Mouse (Mus musculus) MEL (cell line): ENCODE data around the gene Fap. TPM values are rescaled to one million over a fixed set of nuclear protein-coding genes. Genes with fewer than 3 reads are reported as not detected.
A peak's percentile ranks its signal among the peaks of the same experiment; 100 is the strongest.

ENCODE experiments used
- DNase-seq: peaks from one replicate; pipeline ENCODE4 v3.0.0; 2011; ENCODE audit warnings: low read depth, low spot score
- H3K27ac ChIP-seq: 2 replicates; pipeline ENCODE4 v1.5.1; 2012; ENCODE audit warnings: low read depth, mild to moderate bottlenecking, control low read depth, low read length, moderate library complexity; ENCODE audit not compliant: control insufficient read depth
- H3K27me3 ChIP-seq, 2 experiments: fragments of 150-350 bp in 1 of 2; sonication (generic) in 1 of 2; 2 replicates each; pipeline ENCODE4 v1.6.1; 2012; ENCODE audit warnings: low read length in 2 of 2, mild to moderate bottlenecking in 2 of 2, improper control_type of control experiment in 1 of 2, moderate library complexity in 1 of 2; ENCODE audit not compliant: insufficient read depth in 2 of 2, control insufficient read depth in 1 of 2
- H3K36me3 ChIP-seq, 2 experiments: 2 replicates each; pipeline ENCODE4 v1.6.1; 2012 to 2014; ENCODE audit warnings: low read length in 2 of 2, improper control_type of control experiment in 1 of 2, inconsistent platforms in 1 of 2, mild to moderate bottlenecking in 1 of 2; ENCODE audit not compliant: insufficient read depth in 2 of 2, control insufficient read depth in 1 of 2
- H3K4me1 ChIP-seq, 2 experiments: fragments of 150-350 bp in 1 of 2; sonication (generic) in 1 of 2; 2 replicates each; pipeline ENCODE4 v1.6.1; 2012; ENCODE audit warnings: low read length in 2 of 2, improper control_type of control experiment in 1 of 2, mild to moderate bottlenecking in 1 of 2; ENCODE audit not compliant: insufficient read depth in 2 of 2, control insufficient read depth in 1 of 2
- H3K4me3 ChIP-seq, 2 experiments: fragments of 150-350 bp in 1 of 2; sonication (generic) in 1 of 2; 2 replicates each; pipeline ENCODE4 v1.5.1; 2012; ENCODE audit warnings: low read depth in 2 of 2, low read length in 2 of 2, mild to moderate bottlenecking in 2 of 2, moderate library complexity in 2 of 2, control low read depth in 1 of 2, improper control_type of control experiment in 1 of 2; ENCODE audit not compliant: control insufficient read depth in 1 of 2, insufficient read depth in 1 of 2
- H3K79me2 ChIP-seq: 2 replicates; pipeline ENCODE4 v1.6.1; 2012; ENCODE audit warnings: mild to moderate bottlenecking, low read length, moderate library complexity; ENCODE audit not compliant: control insufficient read depth, poor library complexity, insufficient read depth
- H3K9ac ChIP-seq: 2 replicates; pipeline ENCODE4 v1.6.1; 2012; ENCODE audit warnings: low read depth, mild to moderate bottlenecking, control low read depth, low read length, moderate library complexity; ENCODE audit not compliant: control insufficient read depth, poor library complexity, severe bottlenecking
- H3K9me3 ChIP-seq: fragments of 150-350 bp; sonication (generic); replicated peaks from 2 replicates; pipeline ENCODE4 v1.6.1; 2012; ENCODE audit warnings: mild to moderate bottlenecking, low read length, improper control_type of control experiment, moderate library complexity; ENCODE audit not compliant: insufficient read depth
- BHLHE40 ChIP-seq: IDR thresholded peaks from 2 replicates; pipeline ENCODE4 v1.6.1; 2012; ENCODE audit warnings: low read depth, mild to moderate bottlenecking, inconsistent platforms, low read length, improper control_type of control experiment, borderline replicate concordance
- CTCF ChIP-seq, 3 experiments: IDR thresholded peaks in 2 of 3; conservative IDR thresholded peaks in 1 of 3; 2 replicates each; pipeline ENCODE4 v1.5.1; 2011 to 2012; ENCODE audit warnings: low read length in 3 of 3, low read depth in 2 of 3, mild to moderate bottlenecking in 2 of 3, improper control_type of control experiment in 1 of 3, inconsistent platforms in 1 of 3, mixed read lengths in 1 of 3, moderate library complexity in 1 of 3; ENCODE audit not compliant: control insufficient read depth in 1 of 3, insufficient read depth in 1 of 3, poor library complexity in 1 of 3, severe bottlenecking in 1 of 3
- E2F4 ChIP-seq: IDR thresholded peaks from 2 replicates; pipeline ENCODE4 v1.6.1; 2011; ENCODE audit warnings: low read depth, low read length, improper control_type of control experiment, borderline replicate concordance
- ELF1 ChIP-seq: IDR thresholded peaks from 2 replicates; pipeline ENCODE4 v1.6.1; 2014; ENCODE audit warnings: low read depth, mild to moderate bottlenecking, inconsistent platforms, low read length, improper control_type of control experiment, moderate library complexity
- EP300 ChIP-seq, 2 experiments: IDR thresholded peaks; 2 replicates each; pipeline ENCODE4 v1.6.1; 2011; ENCODE audit warnings: improper control_type of control experiment in 2 of 2, low read length in 2 of 2, low read depth in 1 of 2, mild to moderate bottlenecking in 1 of 2
- ETS1 ChIP-seq: IDR thresholded peaks from 2 replicates; pipeline ENCODE4 v1.6.1; 2012; ENCODE audit warnings: low read depth, mild to moderate bottlenecking, inconsistent platforms, low read length, improper control_type of control experiment, moderate library complexity
- GABPA ChIP-seq: IDR thresholded peaks from 2 replicates; pipeline ENCODE4 v1.6.1; 2012; ENCODE audit warnings: low read depth, mild to moderate bottlenecking, inconsistent platforms, low read length, improper control_type of control experiment, moderate library complexity
- GATA1 ChIP-seq: IDR thresholded peaks from 2 replicates; pipeline ENCODE4 v1.6.1; 2011; ENCODE audit warnings: low read depth, low read length, improper control_type of control experiment
- HCFC1 ChIP-seq: IDR thresholded peaks from 2 replicates; pipeline ENCODE4 v1.6.1; 2012; ENCODE audit warnings: low read depth, mild to moderate bottlenecking, inconsistent platforms, low read length, improper control_type of control experiment, moderate library complexity
- KAT2A ChIP-seq: conservative IDR thresholded peaks from 2 replicates; pipeline ENCODE4 v1.6.1; 2012; ENCODE audit warnings: low read depth, low read length, improper control_type of control experiment, inconsistent platforms
- MAFK ChIP-seq: IDR thresholded peaks from 2 replicates; pipeline ENCODE4 v1.6.1; 2011; ENCODE audit warnings: low read depth, mild to moderate bottlenecking, low read length, improper control_type of control experiment, borderline replicate concordance
- MAX ChIP-seq: IDR thresholded peaks from 2 replicates; pipeline ENCODE4 v1.6.1; 2011; ENCODE audit warnings: low read length, improper control_type of control experiment
- MEF2A ChIP-seq: IDR thresholded peaks from 2 replicates; pipeline ENCODE4 v1.6.1; 2014; ENCODE audit warnings: low read depth, mild to moderate bottlenecking, inconsistent platforms, low read length, improper control_type of control experiment; ENCODE audit not compliant: poor library complexity, insufficient replicate concordance, severe bottlenecking; ENCODE audit errors: extremely low read depth
- MYB ChIP-seq: IDR thresholded peaks from 2 replicates; pipeline ENCODE4 v1.6.1; 2011; ENCODE audit warnings: mild to moderate bottlenecking, low read depth, low read length, improper control_type of control experiment
- NELFE ChIP-seq: IDR thresholded peaks from 2 replicates; pipeline ENCODE4 v1.6.1; 2011; ENCODE audit warnings: low read depth, low read length, improper control_type of control experiment
- NRF1 ChIP-seq: IDR thresholded peaks from 2 replicates; pipeline ENCODE4 v1.6.1; 2014; ENCODE audit warnings: low read depth, mild to moderate bottlenecking, inconsistent platforms, low read length, improper control_type of control experiment, moderate library complexity; ENCODE audit not compliant: poor library complexity, insufficient read depth, severe bottlenecking
- POLR2AphosphoS2 ChIP-seq: IDR thresholded peaks from 2 replicates; pipeline ENCODE4 v1.6.1; 2011; ENCODE audit warnings: low read length, improper control_type of control experiment
- POLR2AphosphoS5 ChIP-seq: IDR thresholded peaks from 2 replicates; pipeline ENCODE4 v1.6.1; 2012; ENCODE audit warnings: low read depth, borderline replicate concordance, mild to moderate bottlenecking, inconsistent platforms, low read length, moderate library complexity, mixed read lengths
- RCOR1 ChIP-seq: IDR thresholded peaks from 2 replicates; pipeline ENCODE4 v1.6.1; 2012; ENCODE audit warnings: low read depth, mild to moderate bottlenecking, inconsistent platforms, low read length, improper control_type of control experiment
- SMC3 ChIP-seq: IDR thresholded peaks from 2 replicates; pipeline ENCODE4 v1.6.1; 2011; ENCODE audit warnings: low read depth, low read length, improper control_type of control experiment
- TAL1 ChIP-seq: IDR thresholded peaks from 2 replicates; pipeline ENCODE4 v1.6.1; 2012; ENCODE audit warnings: mild to moderate bottlenecking, inconsistent platforms, low read length, moderate library complexity, mixed read lengths
- TBP ChIP-seq: IDR thresholded peaks from 2 replicates; pipeline ENCODE4 v1.8.0; 2011; ENCODE audit warnings: low read depth, low read length, improper control_type of control experiment
- TCF12 ChIP-seq: IDR thresholded peaks from 2 replicates; pipeline ENCODE4 v1.6.1; 2014; ENCODE audit warnings: low read depth, mild to moderate bottlenecking, inconsistent platforms, low read length, improper control_type of control experiment, moderate library complexity
- UBTF ChIP-seq: IDR thresholded peaks from 2 replicates; pipeline ENCODE4 v1.6.1; 2012; ENCODE audit warnings: low read depth, mild to moderate bottlenecking, inconsistent platforms, low read length, improper control_type of control experiment, moderate library complexity, borderline replicate concordance; ENCODE audit not compliant: insufficient read depth
- USF1 ChIP-seq: IDR thresholded peaks from 2 replicates; pipeline ENCODE4 v1.6.1; 2014; ENCODE audit warnings: low read depth, mild to moderate bottlenecking, inconsistent platforms, low read length, improper control_type of control experiment, moderate library complexity
- USF2 ChIP-seq, 2 experiments: IDR thresholded peaks; 2 replicates each; pipeline ENCODE4 v1.6.1; 2011 to 2012; ENCODE audit warnings: improper control_type of control experiment in 2 of 2, low read length in 2 of 2, borderline replicate concordance in 1 of 2, inconsistent platforms in 1 of 2, low read depth in 1 of 2, mild to moderate bottlenecking in 1 of 2; ENCODE audit not compliant: insufficient read depth in 1 of 2
- ZC3H11A ChIP-seq: IDR thresholded peaks from 2 replicates; pipeline ENCODE4 v1.6.1; 2012; ENCODE audit warnings: low read depth, mild to moderate bottlenecking, inconsistent platforms, low read length, improper control_type of control experiment
- ZNF384 ChIP-seq: IDR thresholded peaks from 2 replicates; pipeline ENCODE4 v1.6.1; 2012; ENCODE audit warnings: low read depth, mild to moderate bottlenecking, inconsistent platforms, low read length, improper control_type of control experiment
- polyA plus RNA-seq, 2 experiments: library from polyadenylated mRNA; stranded (reverse) in 1 of 2; unstranded in 1 of 2; fragments of >175 nt in 1 of 2; fragments of >200 nt in 1 of 2; gene quantifications; 2 replicates each; pipeline versions ENCODE4 v1.2.1 to v1.2.4; 2012; ENCODE audit warnings: low replicate concordance in 2 of 2, low read depth in 1 of 2; ENCODE audit not compliant: insufficient read length in 2 of 2, insufficient read depth in 1 of 2, missing spikeins in 1 of 2
- total RNA-seq: library from RNA; depleted of rRNA; stranded (reverse); fragments of 300-350 nt; gene quantifications from 2 replicates; pipeline ENCODE4 v1.2.3, GENCODE M21; 2012

Fap gene
- total and polyA plus RNA-seq, 3 experiments, result 0.17 to 0.23 TPM; not detected in 1

- no peaks in the 10 kb centered on the region; the same call in 1 of the 2 replicates for H3K79me2 ChIP-seq
- no peaks in the 10 kb centered on the region for H3K9me3 ChIP-seq
- no peaks in the 10 kb centered on the region for H3K27me3 ChIP-seq
- H3K36me3 ChIP-seq, result peaks cover 2 to 52% of the 10 kb centered on the region in 2 experiments; a peak in 3 of 4 replicates
- peak; percentile 30; the same call in 1 of the 2 replicates for TF ChIP-seq TBP
- TF ChIP-seq USF1, result no peak
- TF ChIP-seq TAL1, result peak; percentile 64
- 0 out of 2 replicates have a peak, but pooled peaks have one; percentile 31 for TF ChIP-seq GATA1
- TF ChIP-seq EP300 (IDR thresholded peaks at IDR 0.05; ENCODE audit: low read depth in 1 of 2, low read length in 2 of 2), result peak in 1 of 2 experiments; percentile 75; a peak in 2 of 4 replicates
- TF ChIP-seq MAX, result no peak
- peak; percentile 60; the same call in 1 of the 2 replicates for TF ChIP-seq TCF12
- no peak for TF ChIP-seq NRF1
- TF ChIP-seq, all 39 proteins: peak for 5
- Histone ChIP-seq H3K4me1 (peaks cover 27 to 34% of the 10 kb centered on the region in 2 experiments), H3K9ac (peak overlapping the region; percentile 44), H3K4me3 (no peak overlapping the region), H3K27ac (peak overlapping the region; percentile 96)
- DNase-seq, result peak; percentile 66
Measured at GRCm38 (mm10) chr2:62619679-62620078, 45.8 kb upstream of the Fap start.

GRCm38 (mm10) chr2:62618934-62619341 is 45.1 kb upstream of the Fap start:
- DNase-seq, result peak; percentile 96
- Histone ChIP-seq H3K4me1 (peaks cover 27 to 34% of the 10 kb centered on the region in 2 experiments), H3K36me3 (peaks cover 2 to 51% of the 10 kb centered on the region in 2 experiments; a peak in 3 of 4 replicates), H3K4me3 (no peak overlapping the region), H3K9ac (no peak overlapping the region), H3K27ac (peak overlapping the region; percentile 67), H3K79me2 (no peaks in the 10 kb centered on the region; the same call in 1 of the 2 replicates), H3K27me3 (no peaks in the 10 kb centered on the region), H3K9me3 (no peaks in the 10 kb centered on the region)
- TF ChIP-seq KAT2A (peak; percentile 54), MYB (peak; percentile 100), MEF2A (no peak; the same call in 1 of the 2 replicates), SMC3 (no peak), POLR2AphosphoS5 (no peak), POLR2AphosphoS2 (peak; percentile 81), GABPA (peak; percentile 89), ETS1 (peak; percentile 97), RCOR1 (peak; percentile 92), MAFK (peak; percentile 89), BHLHE40 (peak; percentile 86), TAL1 (peak; percentile 99), HCFC1 (peak; percentile 48; the same call in 1 of the 2 replicates), USF1 (no peak), ZC3H11A (no peak), CTCF (IDR thresholded peaks at IDR 0.05 in 2 of 3, conservative IDR thresholded peaks at IDR 0.05 in 1 of 3; ENCODE audit: control insufficient read depth in 1 of 3, insufficient read depth in 1 of 3, low read depth in 2 of 3, low read length in 3 of 3, poor library complexity in 1 of 3, severe bottlenecking in 1 of 3) (no peak), NELFE (peak; percentile 10; the same call in 1 of the 2 replicates), EP300 (IDR thresholded peaks at IDR 0.05; ENCODE audit: low read depth in 1 of 2, low read length in 2 of 2) (peak; percentile 100), TBP (peak; percentile 79; the same call in 1 of the 2 replicates), NRF1 (no peak), ZNF384 (peak; percentile 94), MAX (0 out of 2 replicates have a peak, but pooled peaks have one; percentile 63), UBTF (no peak), USF2 (IDR thresholded peaks at IDR 0.05; ENCODE audit: borderline replicate concordance in 1 of 2, insufficient read depth in 1 of 2, low read depth in 1 of 2, low read length in 2 of 2) (no peak), ELF1 (0 out of 2 replicates have a peak, but pooled peaks have one; percentile 13), E2F4 (peak; percentile 74; the same call in 1 of the 2 replicates)
